Mouse (Mus musculus) retina, adult 2 months (tissue): ENCODE results near the gene Bnip3.

Experiments
- DNase-seq: peaks from one replicate; pipeline ENCODE4 v3.0.0-alpha.2; 2012; ENCODE audit warnings: low read depth, low spot score

Bnip3 gene

DNA sequence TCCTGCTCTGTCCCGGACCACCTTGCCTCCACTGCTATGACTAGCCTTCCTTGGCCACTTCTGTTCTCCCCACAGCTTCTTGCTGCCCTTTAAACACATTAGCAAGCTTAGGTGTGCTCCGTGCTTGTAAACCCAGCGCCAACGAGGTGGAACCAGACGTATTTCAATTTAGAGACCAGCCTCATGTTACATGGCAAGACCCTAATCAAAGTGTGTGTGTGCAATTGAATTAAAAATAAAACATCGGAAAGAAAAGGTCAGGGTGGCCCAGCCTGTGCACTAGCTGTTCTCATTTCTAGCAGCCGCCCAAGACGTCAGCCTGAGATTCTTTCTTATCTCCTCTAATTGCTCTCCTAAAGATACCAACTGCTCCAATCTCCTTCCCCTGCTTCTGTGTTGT, 64.2 kb downstream of the Bnip3 start:
- DNase-seq: no peak

DNA sequence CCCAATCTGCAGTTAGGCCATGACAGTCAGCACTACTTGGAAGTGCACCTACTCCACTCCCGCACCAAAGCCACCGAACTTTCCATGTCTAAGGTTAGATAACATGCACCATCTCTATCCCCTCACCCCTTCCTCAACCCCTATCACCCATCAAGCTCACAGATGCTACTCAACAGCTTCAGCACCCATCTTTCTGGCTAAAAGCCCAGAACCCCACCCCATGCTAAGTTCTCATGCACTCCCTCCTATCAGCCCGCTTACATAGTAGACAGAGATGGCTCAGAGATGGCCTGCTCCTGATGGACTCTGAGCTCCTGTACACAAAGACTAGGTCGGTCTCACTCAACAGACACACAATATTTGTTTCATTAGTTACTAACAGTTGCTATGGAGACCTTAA, 65.9 kb downstream of the Bnip3 start:
- no peak for DNase-seq

DNA sequence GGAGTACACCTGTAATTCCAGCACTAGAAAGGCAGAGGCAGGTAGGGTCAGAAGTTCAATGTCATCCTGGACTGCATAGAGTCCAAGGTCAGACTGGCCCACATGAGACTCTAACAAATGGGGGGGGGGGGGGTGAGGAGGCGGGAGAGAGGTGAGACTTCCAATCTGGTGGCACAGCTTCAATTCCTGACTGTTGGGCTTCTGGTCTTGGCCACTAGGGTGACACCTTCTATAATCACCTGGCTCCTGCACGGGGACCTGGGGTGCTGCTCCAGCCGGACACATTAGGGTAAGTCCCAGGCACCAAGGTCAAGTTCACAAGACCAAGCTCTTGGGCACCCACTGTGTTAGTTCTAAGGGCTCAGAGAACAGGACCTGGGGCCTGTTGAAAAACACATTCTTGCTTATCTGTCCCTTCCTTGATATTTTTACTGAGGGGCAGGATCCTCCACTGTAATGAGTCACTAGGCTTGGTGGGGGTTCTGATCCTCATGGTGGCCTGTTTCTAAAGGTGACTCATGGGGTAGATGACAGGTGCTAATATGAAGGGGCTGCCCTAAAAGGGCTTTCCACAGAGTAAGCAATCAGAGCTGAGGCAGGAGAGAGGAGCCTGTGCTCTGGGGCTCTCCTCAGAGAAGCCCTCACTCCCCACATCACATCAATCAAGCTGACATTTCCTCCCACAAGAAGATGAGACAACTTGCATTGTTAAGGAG, 67.7 kb downstream of the Bnip3 start:
- no peak for DNase-seq
